Mouse (Mus musculus) megakaryocyte progenitor cell, adult 5-6 weeks (primary cell): ENCODE measurements around the gene Zfp791. TPM values are rescaled to one million over a fixed set of nuclear protein-coding genes. Genes with fewer than 3 reads are reported as not detected.

Experiments used
- total RNA-seq, 2 experiments: library from RNA; stranded (forward) in 1 of 2; stranded (reverse) in 1 of 2; fragments of 157-497, 149-512 nt in 1 of 2; fragments of 200-1000 nt in 1 of 2; gene quantifications; 2 replicates each; pipeline versions ENCODE4 v1.2.3 to v1.2.4; 2015 to 2017

Gene Zfp791
- total RNA-seq, 2 experiments from 2014 or later: not detected

Other genes with a start within 250 kb of the Zfp791 start
- 17.4 and 19.0 TPM in 2 replicates for gene Gcdh, start 229.2 kb downstream of the Zfp791 start, total RNA-seq (2015)
- 27.8 TPM in 2 replicates for gene Gcdh, start 229.2 kb downstream of the Zfp791 start, total RNA-seq (2017)
- gene Klf1, start 221.2 kb downstream of the Zfp791 start, total RNA-seq (2015): 12.3 and 22.4 TPM in 2 replicates
- 14.0 and 30.8 TPM in 2 replicates for gene Klf1, start 221.2 kb downstream of the Zfp791 start, total RNA-seq (2017)
- gene Dnase2a, start 214.5 kb downstream of the Zfp791 start, total RNA-seq (2015): 16.8 and 23.7 TPM in 2 replicates
- gene Dnase2a, start 214.5 kb downstream of the Zfp791 start, total RNA-seq (2017): 52.7 and 73.5 TPM in 2 replicates
- not detected in 2 replicates for gene Mast1, start 185.7 kb downstream of the Zfp791 start, total RNA-seq (2015)
- 0.03 TPM in 1 of 2 replicates, not detected in the other for gene Mast1, start 185.7 kb downstream of the Zfp791 start, total RNA-seq (2017)
- not detected in 2 replicates for gene Rtbdn, start 176.1 kb downstream of the Zfp791 start, total RNA-seq (2015)
- not detected in 2 replicates for gene Rtbdn, start 176.1 kb downstream of the Zfp791 start, total RNA-seq (2017)
- gene Gm49661, start 153.7 kb downstream of the Zfp791 start, total RNA-seq (2015): not detected in 2 replicates
- not detected in 2 replicates for gene Gm49661, start 153.7 kb downstream of the Zfp791 start, total RNA-seq (2017)
- 266 and 310 TPM in 2 replicates for gene Prdx2, start 153.5 kb downstream of the Zfp791 start, total RNA-seq (2015)
- gene Prdx2, start 153.5 kb downstream of the Zfp791 start, total RNA-seq (2017): 340 and 388 TPM in 2 replicates
- gene Rnaseh2a, start 153.3 kb downstream of the Zfp791 start, total RNA-seq (2015): 136 and 178 TPM in 2 replicates
- gene Rnaseh2a, start 153.3 kb downstream of the Zfp791 start, total RNA-seq (2017): 109 and 162 TPM in 2 replicates
- 14.7 and 26.1 TPM in 2 replicates for gene Junb, start 144.4 kb downstream of the Zfp791 start, total RNA-seq (2015)
- gene Junb, start 144.4 kb downstream of the Zfp791 start, total RNA-seq (2017): 38.9 and 57.5 TPM in 2 replicates
- gene Hook2, start 132.5 kb downstream of the Zfp791 start, total RNA-seq (2015): 1.9 and 3.8 TPM in 2 replicates
- 7.2 and 8.5 TPM in 2 replicates for gene Hook2, start 132.5 kb downstream of the Zfp791 start, total RNA-seq (2017)
- gene Best2, start 108.6 kb downstream of the Zfp791 start, total RNA-seq (2015): not detected in 2 replicates
- gene Best2, start 108.6 kb downstream of the Zfp791 start, total RNA-seq (2017): not detected in 2 replicates
- 68.4 and 69.0 TPM in 2 replicates for gene Asna1, start 97.8 kb downstream of the Zfp791 start, total RNA-seq (2015)
- gene Asna1, start 97.8 kb downstream of the Zfp791 start, total RNA-seq (2017): 78.2 and 83.7 TPM in 2 replicates
- 132 and 138 TPM in 2 replicates for gene Trir, start 96.3 kb downstream of the Zfp791 start, total RNA-seq (2015)
- 212 and 224 TPM in 2 replicates for gene Trir, start 96.3 kb downstream of the Zfp791 start, total RNA-seq (2017)
- gene Tnpo2, start 86.2 kb downstream of the Zfp791 start, total RNA-seq (2015): 16.2 and 16.7 TPM in 2 replicates
- 20.4 and 22.0 TPM in 2 replicates for gene Tnpo2, start 86.2 kb downstream of the Zfp791 start, total RNA-seq (2017)
- gene Fbxw9, start 63.0 kb downstream of the Zfp791 start, total RNA-seq (2015): 4.4 and 4.9 TPM in 2 replicates
- 3.2 and 3.5 TPM in 2 replicates for gene Fbxw9, start 63.0 kb downstream of the Zfp791 start, total RNA-seq (2017)
- gene Gm5741, start 55.1 kb downstream of the Zfp791 start, total RNA-seq (2015): not detected in 2 replicates
- gene Gm5741, start 55.1 kb downstream of the Zfp791 start, total RNA-seq (2017): not detected in 2 replicates
- 60.4 and 69.7 TPM in 2 replicates for gene Dhps, start 51.3 kb downstream of the Zfp791 start, total RNA-seq (2015)
- gene Dhps, start 51.3 kb downstream of the Zfp791 start, total RNA-seq (2017): 24.6 and 24.7 TPM in 2 replicates
- gene Wdr83os, start 42.4 kb downstream of the Zfp791 start, total RNA-seq (2015): 159 and 193 TPM in 2 replicates
- gene Wdr83os, start 42.4 kb downstream of the Zfp791 start, total RNA-seq (2017): 40.3 and 41.4 TPM in 2 replicates
- 33.1 and 44.3 TPM in 2 replicates for gene Wdr83, start 41.8 kb downstream of the Zfp791 start, total RNA-seq (2015)
- gene Wdr83, start 41.8 kb downstream of the Zfp791 start, total RNA-seq (2017): 23.5 and 33.7 TPM in 2 replicates
- 86.9 and 95.2 TPM in 2 replicates for gene Man2b1, start 39.8 kb downstream of the Zfp791 start, total RNA-seq (2015)
- 60.2 and 69.6 TPM in 2 replicates for gene Man2b1, start 39.8 kb downstream of the Zfp791 start, total RNA-seq (2017)
- gene Cks1brt, start 28.8 kb upstream of the Zfp791 start, total RNA-seq (2015): not detected in 2 replicates
- 0.08 TPM in 1 of 2 replicates, not detected in the other for gene Cks1brt, start 28.8 kb upstream of the Zfp791 start, total RNA-seq (2017)
- not detected in 2 replicates for gene Olfr371, start 102.9 kb upstream of the Zfp791 start, total RNA-seq (2015)
- gene Olfr371, start 102.9 kb upstream of the Zfp791 start, total RNA-seq (2017): not detected in 2 replicates
- 98.8 and 124 TPM in 2 replicates for gene Orc6, start 176.5 kb upstream of the Zfp791 start, total RNA-seq (2015)
- gene Orc6, start 176.5 kb upstream of the Zfp791 start, total RNA-seq (2017): 91.7 and 102 TPM in 2 replicates
- 140 and 146 TPM in 2 replicates for gene Vps35, start 176.7 kb upstream of the Zfp791 start, total RNA-seq (2015)
- 123 and 137 TPM in 2 replicates for gene Vps35, start 176.7 kb upstream of the Zfp791 start, total RNA-seq (2017)